Mouse (Mus musculus) ES-Bruce4 (cell line): ENCODE measurements around the gene Zfp423. TPM values are rescaled to one million over a fixed set of nuclear protein-coding genes. Genes with fewer than 3 reads are reported as not detected.

Source experiments
- H3K27ac ChIP-seq: 2 replicates; pipeline ENCODE4 v1.5.1; 2012; ENCODE audit warnings: low read length, inconsistent platforms; ENCODE audit not compliant: insufficient read depth
- H3K27me3 ChIP-seq: 2 replicates; pipeline ENCODE4 v1.6.1; 2012; ENCODE audit warnings: mild to moderate bottlenecking, low read length, inconsistent platforms; ENCODE audit not compliant: control insufficient read depth, poor library complexity, insufficient read depth, severe bottlenecking
- H3K36me3 ChIP-seq: 2 replicates; pipeline ENCODE4 v1.6.1; 2012; ENCODE audit warnings: inconsistent platforms, mild to moderate bottlenecking, low read length, moderate library complexity; ENCODE audit not compliant: control insufficient read depth, poor library complexity, insufficient read depth, severe bottlenecking
- H3K4me1 ChIP-seq: one replicate; pipeline ENCODE4 v1.8.1; 2011; ENCODE audit warnings: low read length; ENCODE audit not compliant: control insufficient read depth, insufficient read depth
- H3K4me3 ChIP-seq: 2 replicates; pipeline ENCODE4 v1.5.1; 2011; ENCODE audit warnings: low read depth, mild to moderate bottlenecking, low read length
- H3K9ac ChIP-seq: 2 replicates; pipeline ENCODE4 v1.6.1; 2012; ENCODE audit warnings: low read depth, mild to moderate bottlenecking, inconsistent platforms; ENCODE audit not compliant: poor library complexity, severe bottlenecking
- H3K9me3 ChIP-seq: replicated peaks from 2 replicates; pipeline ENCODE4 v1.6.1; 2012; ENCODE audit warnings: mild to moderate bottlenecking, low read length, inconsistent platforms; ENCODE audit not compliant: control insufficient read depth, poor library complexity, insufficient read depth, severe bottlenecking
- CTCF ChIP-seq: IDR thresholded peaks from one replicate; pipeline ENCODE4 v1.8.1; 2011; ENCODE audit warnings: low read depth, low read length
- EP300 ChIP-seq: IDR thresholded peaks from 2 replicates; pipeline ENCODE4 v1.6.1; 2011; ENCODE audit warnings: low read depth, low read length; ENCODE audit not compliant: insufficient read depth
- POLR2A ChIP-seq: IDR thresholded peaks from one replicate; pipeline ENCODE4 v1.8.1; 2011; ENCODE audit warnings: low read length; ENCODE audit not compliant: insufficient read depth
- polyA plus RNA-seq: library from polyadenylated mRNA; stranded (reverse); fragments of >200 nt; gene quantifications from 2 replicates; pipeline ENCODE4 v1.2.4, GENCODE M21; 2011; ENCODE audit warnings: low read depth; ENCODE audit not compliant: missing spikeins, insufficient read depth, insufficient read length

The Zfp423 gene
- polyA plus RNA-seq, 1 experiment = 14.4 TPM

GRCm38 (mm10) chr8:87745125-87745698, 214.2 kb downstream of the Zfp423 start:
- Histone ChIP-seq H3K27ac (no peak overlapping the region), H3K9me3 (no peaks in the 10 kb centered on the region), H3K9ac (no peak overlapping the region), H3K36me3 (no peaks in the 10 kb centered on the region), H3K27me3 (no peaks in the 10 kb centered on the region), H3K4me3 (no peak overlapping the region), H3K4me1 (peaks cover 2% of the 10 kb centered on the region)
- TF ChIP-seq EP300 (no peak), POLR2A (no peak), CTCF (no peak)

GRCm38 (mm10) chr8:87744556-87744955, 214.8 kb downstream of the Zfp423 start:
- H3K27ac ChIP-seq = no peak overlapping the region

GRCm38 (mm10) chr8:87742016-87742415, 217.4 kb downstream of the Zfp423 start:
- Histone ChIP-seq H3K4me3 (peak overlapping the region; percentile 22), H3K4me1 (no peaks in the 10 kb centered on the region), H3K27me3 (no peaks in the 10 kb centered on the region), H3K27ac (no peak overlapping the region), H3K9ac (no peak overlapping the region), H3K36me3 (no peaks in the 10 kb centered on the region), H3K9me3 (no peaks in the 10 kb centered on the region)
- TF ChIP-seq EP300 = no peak

More at GRCm38 (mm10) chr8:87744556-87744955, 214.8 kb downstream of the Zfp423 start:
- no peaks in the 10 kb centered on the region for H3K9me3 ChIP-seq
- H3K4me3 ChIP-seq = no peak overlapping the region
- no peaks in the 10 kb centered on the region for H3K27me3 ChIP-seq
- TF ChIP-seq EP300 (no peak), POLR2A (no peak), CTCF (no peak)
- no peak overlapping the region for H3K9ac ChIP-seq
- H3K36me3 ChIP-seq = no peaks in the 10 kb centered on the region
- H3K4me1 ChIP-seq = peaks cover 2% of the 10 kb centered on the region

- H3K27ac ChIP-seq = no peak overlapping the region
- H3K9ac ChIP-seq = no peak overlapping the region
- H3K4me3 ChIP-seq = no peak overlapping the region
- H3K4me1 ChIP-seq = no peaks in the 10 kb centered on the region
- no peaks in the 10 kb centered on the region for H3K27me3 ChIP-seq
- TF ChIP-seq CTCF (no peak), EP300 (no peak), POLR2A (no peak)
- H3K36me3 ChIP-seq = no peaks in the 10 kb centered on the region
- H3K9me3 ChIP-seq = no peaks in the 10 kb centered on the region
Observed at GRCm38 (mm10) chr8:87740946-87741530, 218.4 kb downstream of the Zfp423 start.

GRCm38 (mm10) chr8:87737900-87738299, 221.5 kb downstream of the Zfp423 start:
- Histone ChIP-seq H3K4me1 (no peaks in the 10 kb centered on the region), H3K9ac (no peak overlapping the region), H3K27ac (no peak overlapping the region), H3K36me3 (no peaks in the 10 kb centered on the region), H3K27me3 (no peaks in the 10 kb centered on the region), H3K9me3 (no peaks in the 10 kb centered on the region), H3K4me3 (no peak overlapping the region)
- TF ChIP-seq EP300 (no peak), POLR2A (no peak), CTCF (no peak)

- no peak overlapping the region for H3K27ac ChIP-seq
- no peaks in the 10 kb centered on the region for H3K36me3 ChIP-seq
- H3K27me3 ChIP-seq = no peaks in the 10 kb centered on the region
- H3K9me3 ChIP-seq = no peaks in the 10 kb centered on the region
- no peak overlapping the region for H3K4me3 ChIP-seq
- H3K9ac ChIP-seq = no peak overlapping the region
- H3K4me1 ChIP-seq = no peaks in the 10 kb centered on the region
- no peak for TF ChIP-seq EP300
Observed at GRCm38 (mm10) chr8:87734902-87735301, 224.5 kb downstream of the Zfp423 start.
